ENCODE assay signal across 30 mouse cellular contexts in genomic region chr6:97272349-97272748, GRCm38 (mm10). TPM values are rescaled to one million over a fixed set of nuclear protein-coding genes. Genes with fewer than 3 reads are reported as not detected.
A peak's percentile ranks its signal among the peaks of the same experiment; 100 is the strongest.
DNase-seq lines count a peak whose midpoint lies in the region; ATAC-seq and TF ChIP-seq lines count a peak whose summit lies in the region.
"Had no signal": no experiment of that assay in that cellular context is flagged by ENCODE, and none has a peak within 500 bp of the region (broad histone marks: within the 10 kb centered on the region; RNA-seq: fewer than 3 reads in every experiment).

No protein-coding gene starts in this region.

- H3K27me3 ChIP-seq in lung, embryonic 14.5 days (ENCODE audit: insufficient read depth, low read length): no peaks in the 10 kb centered on the region
- no peaks in the 10 kb centered on the region for H3K27me3 ChIP-seq in lung, embryonic 16.5 days (ENCODE audit: control insufficient read depth, insufficient read depth, low read depth, low read length)
- H3K27me3 ChIP-seq: CH12.LX, Patski had no signal

- no peak overlapping the region for H3K4me3 ChIP-seq in gastrocnemius, adult 2 months
- H3K4me3 ChIP-seq in lung, embryonic 14.5 days (ENCODE audit: low read depth, low read length): no peak overlapping the region
- no peak overlapping the region for H3K4me3 ChIP-seq in lung, embryonic 16.5 days (ENCODE audit: low read length)
- H3K4me3 ChIP-seq: embryonic facial prominence, embryonic 13.5 days; embryonic facial prominence, embryonic 15.5 days; erythroblast, embryonic 14.5 days; forebrain, embryonic 10.5 days; forebrain, embryonic 12.5 days had no signal

- H3K9me3 ChIP-seq in lung, embryonic 14.5 days (ENCODE audit: low read depth, low read length): no peaks in the 10 kb centered on the region
- H3K9me3 ChIP-seq in lung, embryonic 16.5 days (ENCODE audit: control insufficient read depth, low read length): no peaks in the 10 kb centered on the region
- H3K9me3 ChIP-seq: embryonic facial prominence, embryonic 13.5 days; embryonic facial prominence, embryonic 15.5 days; forebrain, embryonic 10.5 days; forebrain, embryonic 12.5 days; G1E had no signal

- intact Hi-C loops in gastrocnemius, adult 2 months (cut with DNase I): no loop called here

- H3K9ac ChIP-seq in lung, embryonic 14.5 days: no peak overlapping the region
- no peak overlapping the region for H3K9ac ChIP-seq in lung, embryonic 16.5 days (ENCODE audit: low read length)
- H3K9ac ChIP-seq: embryonic facial prominence, embryonic 13.5 days; embryonic facial prominence, embryonic 15.5 days; forebrain, embryonic 12.5 days had no signal

- no peak for DNase-seq in gastrocnemius, adult 2 months
- DNase-seq in gastrocnemius, postnatal 4 days (ENCODE audit: low spot score in 2 of 2): no peak
- DNase-seq in lung, embryonic 14.5 days: peak; percentile 86
- DNase-seq in lung, postnatal 14 days: no peak
- DNase-seq in lung, adult 18-20 months: no peak
- peak; percentile 63 for DNase-seq in lung, postnatal 10 days
- no peak for DNase-seq in layer of hippocampus, postnatal 14 days (ENCODE audit: low spot score in 2 of 2)
- DNase-seq: adrenal gland, adult 2 months; adrenal gland, postnatal 10 days; adrenal gland, postnatal 25 days; B cell, adult 2 months; cerebellum, adult 11 months; cerebellum, adult 18-20 months; cerebellum, adult 8-10 months; cerebellum, adult 9-11 months; cerebellum, postnatal 14 days; cerebellum, postnatal 36 days; embryo, embryonic 11 days had no signal

- no peak overlapping the region for H3K4me2 ChIP-seq in lung, embryonic 14.5 days
- no peak overlapping the region for H3K4me2 ChIP-seq in lung, embryonic 16.5 days (ENCODE audit: low read depth, low read length)
- H3K4me2 ChIP-seq: embryonic facial prominence, embryonic 13.5 days; embryonic facial prominence, embryonic 15.5 days; forebrain, embryonic 12.5 days had no signal

- no peak for TF ChIP-seq CTCF in gastrocnemius, adult 2 months (IDR thresholded peaks at IDR 0.05)
- TF ChIP-seq CTCF in lung, embryonic 14.5 days (IDR thresholded peaks at IDR 0.05; ENCODE audit: low read depth): no peak

- peak overlapping the region; percentile 40; the same call in 1 of the 2 replicates for H3K27ac ChIP-seq in gastrocnemius, adult 2 months
- H3K27ac ChIP-seq in lung, embryonic 14.5 days (ENCODE audit: low read depth): peak overlapping the region; percentile 52
- peak overlapping the region; percentile 59 for H3K27ac ChIP-seq in lung, embryonic 16.5 days (ENCODE audit: low read length)
- H3K27ac ChIP-seq: embryonic facial prominence, embryonic 13.5 days; embryonic facial prominence, embryonic 15.5 days; forebrain, embryonic 10.5 days; forebrain, embryonic 12.5 days had no signal

- ATAC-seq in lung, embryonic 14.5 days (ENCODE audit: insufficient read depth): peak; percentile 69
- ATAC-seq in lung, embryonic 16.5 days (ENCODE audit: low read depth): peak; percentile 86
- ATAC-seq: CD4-positive, CD25-positive, alpha-beta regulatory T cell, adult 4 months; forebrain, embryonic 14.5 days; Patski had no signal

- no peaks in the 10 kb centered on the region for H3K4me1 ChIP-seq in lung, embryonic 14.5 days (ENCODE audit: insufficient read depth)
- H3K4me1 ChIP-seq in lung, embryonic 16.5 days (replicated peaks; ENCODE audit: control insufficient read depth, insufficient read depth, low read length): peaks cover 2% of the 10 kb centered on the region; the same call in 1 of the 2 replicates
- H3K4me1 ChIP-seq: embryonic facial prominence, embryonic 13.5 days; embryonic facial prominence, embryonic 15.5 days had no signal

- WGBS in lung, embryonic 14.5 days: 50% methylated on average over 2 of the region's 2 CpGs
- WGBS in lung, embryonic 16.5 days: 44% methylated on average over 2 of the region's 2 CpGs

- H3K36me3 ChIP-seq in lung, embryonic 14.5 days (ENCODE audit: insufficient read depth): no peaks in the 10 kb centered on the region
- no peaks in the 10 kb centered on the region for H3K36me3 ChIP-seq in lung, embryonic 16.5 days (ENCODE audit: control insufficient read depth, insufficient read depth, low read length)
- H3K36me3 ChIP-seq: embryonic facial prominence, embryonic 13.5 days; embryonic facial prominence, embryonic 15.5 days; forebrain, embryonic 10.5 days; forebrain, embryonic 12.5 days; G1E had no signal

RNA-seq across cellular contexts. Expression of gene Lmod3, which starts 19.8 kb away (rescaled TPM):
- 100 to 1,000 TPM in 1 of 2 experiments, 10 to 100 TPM in 1; 95.4 to 186 TPM for total RNA-seq in gastrocnemius, adult 2 months (2021)
- 100 to 1,000 TPM; 156 to 173 TPM for total RNA-seq in gastrocnemius, postnatal 4 days (2021)
- 0.11 and 0.35 TPM in 2 replicates for polyA plus RNA-seq in lung, embryonic 14.5 days (2014; fragmentation: Nextera tagmentation; extraction: Ambion mirVana)
- polyA plus RNA-seq in lung, embryonic 16.5 days (2015; fragmentation: Nextera tagmentation; extraction: Ambion mirVana): 0.69 and 1.3 TPM in 2 replicates
- not detected for total RNA-seq in layer of hippocampus, postnatal 14 days (2021)
- total RNA-seq: adrenal gland, adult 2 months; adrenal gland, postnatal 25 days; CH12.LX; common myeloid progenitor, adult 5-6 weeks had no signal
- polyA plus RNA-seq: adrenal gland, adult 2 months; erythroblast, embryonic 14.5 days; forebrain, embryonic 10.5 days; forebrain, embryonic 14.5 days; G1E; Patski had no signal

Comparison
In these comparisons a context has a peak if more than half of its experiments do, and no peak if none do; other contexts are left out.
1. DNase-seq: peak in lung, embryonic 14.5 days (single experiment) and lung, postnatal 10 days (single experiment); none in gastrocnemius, adult 2 months (single experiment), gastrocnemius, postnatal 4 days (0 of 2), lung, postnatal 14 days (single experiment), lung, adult 18-20 months (0 of 2) and layer of hippocampus, postnatal 14 days (0 of 2).
2. RNA of gene Lmod3, which starts 19.8 kb away (total RNA-seq): 95.4 to 186 TPM in gastrocnemius, adult 2 months and 156 to 173 TPM in gastrocnemius, postnatal 4 days; not detected in layer of hippocampus, postnatal 14 days; every median in the first group is over 10 times any median in the second.
3. Peak in every context shown above with its lines, with median percentiles within 50 percentile points of each other: H3K27ac ChIP-seq.